Mouse (Mus musculus) frontal cortex, postnatal 36 days (tissue): ENCODE data around the gene Rbm24.

Experiments used
- DNase-seq, 2 experiments: peaks; one replicate each; pipeline ENCODE4 v3.0.0; 2022; ENCODE audit warnings: low spot score in 2 of 2

Rbm24 gene

DNA sequence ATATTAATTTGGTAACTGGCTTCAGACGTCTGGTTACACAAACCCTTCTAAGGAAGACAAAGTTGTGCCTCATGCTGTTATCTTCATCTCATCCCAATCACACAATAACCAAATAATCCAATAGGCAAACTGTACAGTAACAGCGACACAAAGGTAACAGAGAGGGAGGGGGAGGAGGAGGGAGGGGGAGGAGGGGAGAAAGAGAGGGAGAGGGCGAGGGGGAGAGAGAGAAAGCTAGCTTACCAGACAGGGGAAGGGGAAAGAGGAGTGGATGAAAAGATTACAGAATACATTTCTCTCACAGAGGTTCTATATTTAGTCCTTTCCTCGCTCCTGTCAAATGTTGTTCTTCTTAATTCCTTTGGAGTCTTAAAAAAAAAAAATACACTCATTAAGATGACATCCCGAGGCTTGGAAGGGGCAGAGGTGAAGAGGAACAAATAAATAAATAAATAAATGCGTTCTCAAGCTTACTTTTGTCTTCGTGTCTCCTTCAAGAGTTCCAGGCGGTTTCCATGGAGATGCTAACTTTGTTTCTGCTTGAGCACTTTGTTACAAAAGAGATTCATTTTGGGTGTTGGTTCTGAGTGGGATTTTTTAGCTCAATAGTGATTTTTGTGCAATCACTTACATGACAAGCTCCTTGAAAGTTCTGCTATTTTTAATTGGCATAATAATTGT is 15.8 kb downstream of the Rbm24 start:
- peak in 1 of 2 experiments; percentile 52 for DNase-seq

DNA sequence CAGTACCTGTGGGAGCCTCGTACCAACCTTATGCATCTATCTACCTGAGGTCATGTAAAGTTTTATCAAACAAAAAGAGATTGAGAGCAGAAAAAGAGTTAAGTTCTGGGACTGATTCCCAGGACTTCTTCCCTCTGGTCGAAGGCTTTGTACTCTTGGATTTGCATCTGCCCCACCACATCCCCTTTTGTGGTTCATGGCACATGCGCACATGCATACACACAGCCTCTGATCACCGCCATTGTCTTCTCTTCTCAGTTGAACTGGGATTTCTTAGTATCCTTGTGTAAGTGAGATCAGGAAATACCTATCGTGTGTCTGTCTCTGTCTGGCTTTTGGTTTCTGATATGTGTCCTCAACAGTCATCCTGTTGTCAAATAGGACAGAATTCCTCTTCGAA is 20.7 kb downstream of the Rbm24 start:
- DNase-seq = no peak

DNA sequence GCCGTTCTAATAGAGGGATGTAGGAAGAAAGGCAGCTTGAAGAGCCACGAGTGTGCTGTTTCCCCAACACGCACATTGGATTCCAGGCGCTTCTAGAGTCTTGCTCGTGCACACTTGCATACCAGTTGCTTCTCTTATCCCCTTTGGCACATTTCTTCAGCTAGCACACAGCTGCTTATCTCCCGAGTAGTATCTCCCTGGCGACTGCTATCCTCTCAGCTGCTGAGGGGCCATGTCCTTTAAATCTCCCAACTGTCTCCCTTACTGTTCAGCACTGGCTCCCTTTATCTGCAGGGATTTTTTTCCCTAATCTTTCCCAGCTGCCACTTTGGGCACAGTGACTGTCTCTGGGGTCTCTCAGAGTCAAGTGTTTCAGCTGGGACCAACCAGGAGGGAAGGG is 25.8 kb downstream of the Rbm24 start:
- DNase-seq = no peak

DNA sequence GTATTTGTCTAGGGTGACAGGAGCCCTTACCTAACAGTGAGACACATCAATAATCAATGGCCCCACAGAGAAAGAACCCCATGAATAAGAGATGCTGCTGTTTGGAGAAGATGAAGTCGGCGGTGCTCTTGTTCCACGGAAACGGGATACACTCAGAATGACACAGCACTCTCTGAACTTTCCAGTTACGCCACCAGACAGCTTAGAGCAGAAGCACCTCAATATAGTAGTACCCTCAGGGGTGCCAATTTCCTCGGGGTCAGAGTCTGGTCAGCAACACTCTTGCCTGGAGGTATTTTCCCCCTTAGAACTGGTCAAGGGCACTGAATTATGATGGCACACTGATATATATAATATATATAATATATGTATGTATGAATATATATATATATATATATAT is 27.8 kb downstream of the Rbm24 start:
- DNase-seq = no peak

DNA sequence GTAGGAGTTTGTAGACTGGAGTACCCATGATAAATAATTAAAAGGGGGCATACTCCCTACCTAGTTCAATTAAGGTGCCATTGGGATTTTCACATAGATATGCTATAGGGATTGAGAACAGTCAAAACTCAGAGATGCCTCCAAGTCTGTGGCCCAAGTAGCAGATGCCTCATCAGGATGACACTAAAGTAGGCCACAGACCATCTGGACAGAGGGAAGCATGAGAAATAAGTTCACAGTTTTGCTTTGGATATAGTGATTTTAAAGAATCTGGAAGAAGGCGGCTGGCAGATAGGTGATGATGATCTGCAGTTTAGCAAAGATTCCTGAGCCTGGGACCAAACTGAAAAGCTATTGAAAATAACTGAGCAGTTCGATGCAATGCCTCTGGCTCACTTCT is 30.0 kb downstream of the Rbm24 start:
- DNase-seq = no peak

DNA sequence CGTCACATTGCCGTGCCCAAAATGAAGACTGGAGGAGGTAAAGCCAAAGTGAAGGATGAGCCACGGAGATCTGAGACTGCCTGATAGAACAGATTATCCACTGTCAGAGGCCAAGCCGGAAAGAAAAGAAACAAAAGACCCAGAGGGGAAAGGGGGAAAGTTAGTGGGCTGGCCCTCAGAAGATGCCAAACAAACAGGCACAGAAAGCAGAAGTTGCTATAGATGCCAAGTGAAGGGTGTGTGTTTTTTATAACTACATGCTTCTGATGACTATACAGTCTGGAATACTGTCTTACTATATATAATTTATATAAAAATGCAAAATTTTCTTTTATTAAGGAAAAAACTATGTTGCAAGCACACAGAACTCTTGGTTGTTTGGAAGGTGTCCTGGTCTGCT is 31.7 kb downstream of the Rbm24 start:
- DNase-seq = no peak

DNA sequence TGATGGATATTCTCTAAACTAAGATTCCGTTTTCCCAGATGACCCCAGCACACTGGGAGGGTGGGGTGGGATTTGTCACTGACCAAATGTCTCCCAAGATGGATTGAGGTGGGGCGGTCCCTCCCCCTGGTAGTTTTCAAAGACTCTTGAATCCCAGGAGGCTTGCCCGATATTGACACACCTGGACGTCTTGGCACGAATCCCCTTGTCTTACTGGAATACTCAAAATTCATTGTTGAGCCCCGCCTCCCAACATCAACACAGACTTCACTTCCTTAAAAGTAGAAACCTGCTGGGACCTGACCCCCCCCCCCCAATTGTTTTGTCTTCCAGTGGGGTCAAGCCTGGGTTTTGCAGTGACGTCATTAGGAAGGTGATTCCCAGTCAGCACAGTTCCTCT is 32.4 kb downstream of the Rbm24 start:
- no peak for DNase-seq

DNA sequence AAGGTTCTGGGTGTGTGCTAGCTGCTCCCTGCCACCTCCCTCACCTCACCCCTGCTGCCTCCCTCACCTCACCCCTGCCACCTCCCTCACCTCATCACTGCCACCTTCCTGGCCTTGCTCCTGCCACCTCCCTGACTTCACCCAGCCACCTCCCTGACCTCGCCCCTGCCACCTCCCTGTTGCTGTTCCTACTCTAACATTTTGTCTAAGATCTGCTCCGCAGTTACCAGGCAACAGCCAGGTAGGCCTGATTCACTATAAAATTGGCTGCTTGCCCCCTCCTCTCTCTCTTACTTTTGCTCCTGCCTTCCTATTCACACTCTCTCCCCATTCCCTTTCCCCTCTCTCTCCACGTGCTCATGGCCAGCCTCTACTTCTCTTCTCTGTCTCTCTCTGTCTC is 33.3 kb downstream of the Rbm24 start:
- no peak for DNase-seq

DNA sequence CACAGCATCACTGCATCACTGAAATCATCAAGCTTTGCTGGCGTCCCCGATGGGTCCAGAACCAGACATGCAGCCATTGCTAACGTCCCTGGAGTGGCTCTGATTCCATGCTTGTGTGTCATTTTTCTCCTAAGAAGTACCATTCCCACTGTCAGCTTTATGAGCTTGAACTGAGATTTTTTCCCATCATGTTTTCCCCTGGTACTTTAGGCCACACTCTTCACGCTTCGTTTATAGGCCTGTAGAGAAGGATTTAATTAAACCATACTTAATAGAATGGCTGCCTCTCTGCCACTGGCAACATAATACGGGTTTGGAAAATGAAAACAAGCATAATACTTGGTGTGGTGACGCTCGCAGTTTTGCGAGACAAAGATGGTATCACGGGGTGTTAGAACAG is 41.3 kb downstream of the Rbm24 start:
- no peak for DNase-seq

DNA sequence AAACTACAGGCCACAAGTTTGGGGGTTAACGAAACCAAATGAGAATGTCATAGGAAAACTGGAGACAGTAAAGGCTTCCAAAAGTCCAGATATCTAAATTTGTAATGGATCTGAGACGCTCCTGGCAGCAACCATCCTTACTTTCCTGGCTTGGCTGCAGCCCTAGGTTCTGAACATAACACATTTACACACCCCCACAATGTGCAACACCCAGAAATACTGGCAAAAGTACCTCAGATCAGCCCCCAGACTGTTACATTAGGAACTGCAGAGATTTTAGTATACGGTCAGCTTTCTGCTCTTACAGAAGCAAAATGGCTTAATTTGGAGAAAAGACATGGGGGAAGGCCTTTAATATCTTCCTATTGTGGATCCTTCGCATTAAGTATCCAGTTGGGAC is 44.0 kb downstream of the Rbm24 start:
- DNase-seq = peak; percentile 27 to 54

DNA sequence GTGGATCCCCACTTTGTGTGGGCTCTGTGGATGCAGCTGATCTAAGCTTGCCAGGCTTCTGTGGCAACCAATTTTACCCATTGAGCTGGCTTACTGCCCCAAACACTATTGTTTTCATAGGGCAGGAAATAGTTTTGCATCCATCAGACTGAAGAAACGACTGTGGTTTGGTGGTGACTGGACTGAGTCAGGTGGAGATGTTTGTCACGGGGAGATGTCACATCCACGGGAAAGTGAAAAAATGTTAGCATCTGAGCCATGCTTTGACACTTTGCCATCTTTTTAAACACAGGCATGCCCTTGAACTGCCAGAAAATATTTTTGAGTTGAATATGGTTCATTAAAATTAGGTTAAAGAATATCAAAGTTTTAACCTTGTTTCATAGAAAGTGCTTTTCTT is 45.5 kb downstream of the Rbm24 start:
- DNase-seq = no peak

DNA sequence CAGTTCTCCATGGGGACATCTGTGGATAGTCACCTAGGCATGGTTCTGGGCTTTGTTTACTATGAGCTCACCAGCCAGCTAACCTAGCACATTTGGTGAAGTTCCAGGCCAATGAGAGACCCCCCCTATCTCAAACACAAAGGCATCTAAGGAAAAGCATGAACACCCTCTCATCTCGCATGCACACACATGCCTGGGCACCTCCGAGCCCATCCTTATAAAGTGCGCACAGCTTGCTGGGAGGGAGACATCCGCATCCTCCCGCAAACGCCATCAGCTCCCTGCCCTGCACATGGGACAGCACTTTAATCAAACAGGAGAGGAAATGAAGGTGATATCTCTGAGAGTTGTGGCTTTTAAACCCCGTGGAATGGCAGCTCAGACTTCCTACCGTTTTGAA is 50.0 kb downstream of the Rbm24 start:
- no peak for DNase-seq

DNA sequence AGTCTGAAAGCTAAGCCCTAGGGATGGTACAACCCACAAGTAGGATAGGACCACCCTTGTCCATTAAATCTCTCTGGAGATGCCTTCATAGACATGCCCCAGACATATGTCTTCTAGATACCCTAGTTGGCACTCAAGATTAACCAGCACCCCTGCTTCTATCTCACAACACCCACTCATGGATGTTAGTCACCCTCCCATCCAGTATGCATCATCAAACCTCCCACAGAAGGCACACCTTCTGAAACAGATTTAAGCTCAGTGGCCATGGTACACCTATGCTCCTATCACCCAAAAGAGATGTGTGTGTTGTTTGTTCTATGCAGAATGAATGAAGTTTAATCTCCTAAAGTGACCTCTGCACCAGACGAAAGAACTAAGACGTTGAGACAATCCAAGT is 51.3 kb downstream of the Rbm24 start:
- DNase-seq = no peak
